Mouse (Mus musculus): ENCODE results near the gene Pip5k1c.

Pip5k1c gene

DNA sequence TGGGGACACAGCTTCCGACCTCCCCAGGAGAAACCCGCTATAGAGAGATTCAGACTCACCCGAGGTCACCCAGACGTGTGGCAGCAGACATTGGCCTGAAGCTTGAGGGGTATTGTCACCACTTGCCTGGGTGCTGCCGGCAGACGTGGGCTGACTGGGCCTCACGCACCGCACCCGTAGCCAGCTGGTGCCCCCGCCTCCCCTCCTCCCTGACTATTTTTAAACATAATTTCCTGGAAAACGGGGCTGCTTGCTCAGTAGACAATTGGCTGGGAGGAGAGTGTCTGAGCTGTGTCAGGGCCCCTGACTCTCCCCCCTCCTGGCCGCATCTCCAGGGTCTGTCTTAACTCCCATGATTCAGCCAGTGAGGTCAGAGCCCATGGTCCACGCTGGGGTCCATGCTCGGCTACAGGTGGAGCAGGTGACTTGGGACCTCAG, 10.0 kb downstream of the Pip5k1c start:
- DNase-seq (ENCODE audit: low read depth), result no peak

DNA sequence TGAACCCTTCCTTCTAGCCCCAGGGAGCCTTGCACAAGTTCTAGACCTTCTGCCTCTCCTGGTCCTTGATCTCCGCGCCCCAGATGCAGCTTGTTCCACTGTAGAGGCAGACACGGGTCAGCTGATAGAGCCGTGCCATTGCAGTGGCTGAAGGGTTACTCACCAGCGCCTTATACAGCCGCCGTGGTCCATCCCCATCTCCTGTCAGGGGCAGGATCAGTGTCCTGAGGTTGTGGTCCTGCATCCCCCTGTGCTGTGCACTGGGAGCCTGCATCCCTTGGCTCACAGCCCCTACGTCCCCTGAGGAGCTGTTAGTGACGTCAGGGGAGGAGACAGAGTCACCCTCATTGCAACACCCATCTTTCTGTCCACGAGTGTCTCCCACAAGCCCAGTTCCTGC, 10.5 kb downstream of the Pip5k1c start:
- DNase-seq (ENCODE audit: low read depth), result no peak

DNA sequence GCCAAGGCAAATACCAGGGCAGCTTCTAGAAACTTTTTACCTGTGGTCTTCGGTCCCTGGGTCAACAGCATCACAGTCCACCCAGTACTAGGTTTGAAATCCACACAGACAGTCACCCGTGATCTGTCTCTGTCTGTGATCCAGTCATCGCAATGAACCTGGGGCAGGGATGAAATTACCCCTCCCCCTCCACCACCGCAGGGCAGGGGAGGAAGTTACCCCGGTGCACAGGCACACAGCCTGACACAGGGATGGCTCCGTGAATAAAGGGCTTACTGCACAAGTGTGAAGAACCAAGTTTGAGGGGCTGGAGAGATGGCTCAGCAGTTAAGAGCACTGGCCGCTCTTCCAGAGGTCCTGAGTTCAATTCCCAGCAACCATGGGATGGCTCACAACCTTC, 11.0 kb downstream of the Pip5k1c start:
- peak; percentile 71 for DNase-seq (ENCODE audit: low read depth)

DNA sequence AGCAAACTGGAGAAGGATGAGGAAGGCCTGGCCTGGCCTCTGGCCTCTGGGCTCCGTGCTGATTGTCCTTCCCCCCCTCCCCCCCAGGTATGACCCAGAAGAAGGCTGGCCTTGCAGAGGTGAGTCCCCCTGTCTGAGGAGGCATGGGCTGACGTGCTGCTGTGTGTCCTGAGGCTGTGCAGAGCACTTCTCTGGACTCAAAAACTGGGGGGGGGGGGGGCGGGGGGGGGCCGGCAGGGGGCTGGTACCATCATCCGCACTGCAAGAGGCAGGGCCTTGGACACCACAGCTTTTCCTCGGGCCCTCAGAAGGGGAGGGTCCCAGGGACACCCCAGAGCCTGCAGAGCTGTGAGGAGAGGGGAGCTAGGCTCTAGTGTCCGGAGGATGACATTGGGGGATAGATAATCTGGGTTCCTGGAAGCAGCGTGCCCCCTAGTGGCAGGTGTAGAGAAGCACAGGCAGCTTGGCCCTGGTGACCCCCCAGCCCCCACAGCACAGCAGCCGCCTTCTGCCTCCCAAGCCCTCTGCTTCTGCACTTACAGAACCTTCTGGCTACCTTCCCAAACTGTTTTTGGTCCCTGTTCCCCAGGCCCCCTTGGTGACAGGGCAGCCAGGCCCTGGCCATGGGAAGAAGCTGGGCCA, 12.0 kb downstream of the Pip5k1c start:
- peak; percentile 83 for DNase-seq (ENCODE audit: low read depth)

DNA sequence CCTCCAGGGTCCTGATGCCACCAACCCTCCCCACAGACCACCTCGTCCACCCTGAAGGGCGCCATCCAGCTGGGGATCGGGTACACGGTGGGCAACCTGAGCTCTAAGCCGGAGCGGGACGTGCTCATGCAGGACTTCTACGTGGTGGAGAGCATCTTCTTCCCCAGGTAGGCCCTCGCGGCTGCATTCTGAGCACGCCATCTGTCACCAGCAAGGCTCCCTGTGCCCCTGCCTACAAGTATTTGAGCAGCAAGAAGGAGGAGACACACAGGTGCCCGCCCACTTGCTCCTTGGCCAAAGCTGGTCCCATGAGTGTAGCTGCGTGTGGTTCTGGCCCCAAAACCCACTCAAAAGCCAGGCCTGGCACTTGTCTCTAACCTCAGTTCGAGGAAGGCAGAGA, 12.9 kb downstream of the Pip5k1c start:
- DNase-seq (ENCODE audit: low read depth), result no peak

DNA sequence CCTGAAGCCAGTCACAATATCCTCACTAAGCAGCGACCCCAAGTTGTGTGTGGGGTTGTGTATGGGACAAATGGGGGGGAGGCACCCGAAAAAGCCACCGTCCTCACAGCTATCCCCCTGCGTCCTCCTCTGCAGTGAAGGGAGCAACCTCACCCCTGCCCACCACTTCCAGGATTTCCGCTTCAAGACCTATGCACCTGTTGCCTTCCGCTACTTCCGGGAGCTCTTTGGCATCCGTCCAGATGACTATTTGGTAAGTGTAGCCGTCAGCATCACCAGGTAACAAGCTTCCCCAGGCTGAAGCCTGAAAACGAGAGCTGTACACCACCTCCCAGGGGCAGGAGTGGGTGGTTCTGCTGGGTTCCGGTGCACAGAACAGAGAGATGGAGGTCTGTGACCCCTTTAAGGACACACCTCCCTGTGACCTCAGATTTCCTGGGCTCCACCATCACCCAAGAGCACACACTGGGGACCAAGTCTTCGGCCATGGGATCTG, 13.5 kb downstream of the Pip5k1c start:
- DNase-seq (ENCODE audit: low read depth), result no peak

DNA sequence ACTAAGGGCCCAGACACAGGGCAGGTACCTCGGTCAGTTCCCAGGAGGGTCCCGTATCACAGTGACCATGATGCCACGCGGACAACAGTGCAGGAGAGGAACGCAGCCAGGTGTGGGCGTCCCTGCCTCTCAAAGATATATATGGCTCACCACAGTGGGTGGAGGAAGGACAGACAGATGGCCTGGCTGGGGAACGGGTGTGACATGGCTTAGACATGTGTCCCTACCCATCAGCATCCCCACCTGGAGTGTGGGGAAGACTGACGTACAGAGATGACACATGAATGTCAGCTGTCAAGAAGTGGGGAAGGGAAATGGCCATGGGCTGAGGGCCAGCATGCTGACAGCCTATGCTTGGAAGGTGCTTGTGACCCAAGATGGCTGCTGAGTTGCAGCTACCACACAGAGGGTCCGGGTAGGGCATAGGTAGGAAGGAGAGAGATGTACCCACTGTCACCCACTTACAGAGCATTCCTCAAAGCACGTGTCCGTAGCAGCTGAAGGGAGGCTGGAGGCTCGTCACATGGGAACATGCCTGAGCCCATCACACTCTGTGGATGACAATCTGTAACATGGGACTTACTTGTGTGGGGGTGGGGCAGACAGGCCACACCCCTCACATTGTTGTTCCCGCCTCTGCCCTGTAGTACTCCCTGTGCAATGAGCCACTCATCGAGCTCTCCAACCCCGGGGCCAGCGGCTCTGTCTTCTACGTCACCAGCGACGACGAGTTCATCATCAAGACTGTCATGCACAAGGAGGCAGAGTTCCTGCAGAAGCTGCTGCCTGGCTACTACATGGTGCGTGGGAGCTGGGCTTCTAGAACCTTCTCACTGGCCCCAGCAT, 14.3 kb downstream of the Pip5k1c start:
- DNase-seq (ENCODE audit: low read depth), result no peak

DNA sequence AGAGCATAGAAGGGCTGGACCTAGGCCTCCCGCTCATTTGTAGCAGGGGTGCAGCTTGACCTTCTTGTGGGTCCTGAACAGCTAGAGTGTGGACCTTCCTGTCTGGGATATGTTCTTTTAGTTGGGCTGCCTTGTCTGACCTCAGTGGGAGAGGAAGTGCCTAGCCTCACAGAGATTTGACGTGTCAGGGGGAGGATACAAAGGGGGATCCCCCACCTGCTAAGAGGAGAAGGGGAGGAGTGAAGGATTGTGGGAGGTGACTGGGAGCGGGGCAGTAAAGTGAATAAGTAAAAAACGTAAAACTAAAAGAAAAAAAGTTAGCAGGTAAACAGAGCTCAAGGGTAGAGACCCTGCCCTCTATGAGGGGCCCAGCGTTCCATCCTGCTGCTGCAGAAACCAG, 16.8 kb downstream of the Pip5k1c start:
- no peak for DNase-seq (ENCODE audit: low read depth)

DNA sequence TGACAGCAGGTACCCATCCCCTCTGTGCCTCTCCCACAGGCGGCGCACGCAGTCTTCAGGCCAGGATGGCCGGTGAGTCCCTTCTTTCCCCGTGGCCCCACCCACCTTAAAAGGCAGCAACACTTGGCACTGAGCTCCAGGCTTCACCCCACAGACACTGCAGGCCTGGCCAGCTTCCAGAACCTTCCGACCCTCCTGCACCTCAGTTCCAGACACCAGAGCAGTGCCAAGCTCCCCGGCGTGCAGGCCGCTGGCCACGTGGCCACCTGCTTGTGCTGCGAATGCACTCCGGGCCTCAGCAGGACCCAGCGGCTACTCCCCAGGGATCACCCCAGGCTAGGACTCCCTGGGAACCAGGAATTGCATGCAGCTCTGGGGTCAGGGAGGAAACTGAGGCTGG, 20.8 kb downstream of the Pip5k1c start:
- DNase-seq (ENCODE audit: low read depth), result no peak

DNA sequence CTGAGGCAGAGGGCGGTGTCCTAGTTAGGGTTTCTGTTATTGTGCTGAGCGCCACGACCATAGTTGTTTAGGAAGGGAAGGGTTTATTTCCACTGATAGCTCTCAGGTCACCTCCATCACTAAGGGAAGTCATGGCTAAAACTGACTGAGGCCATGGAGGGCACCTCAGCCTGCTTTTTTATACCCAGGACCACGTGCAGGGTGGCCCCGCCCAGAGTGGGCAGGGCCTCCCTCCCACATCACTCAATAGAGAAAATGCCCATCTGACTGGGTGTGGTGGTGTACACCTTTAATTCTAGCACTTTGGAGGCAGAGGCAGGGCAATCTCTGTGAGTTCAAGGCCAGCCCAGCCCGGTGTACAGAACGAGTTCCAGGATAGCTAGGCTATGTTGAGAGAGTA, 21.4 kb downstream of the Pip5k1c start:
- no peak for DNase-seq (ENCODE audit: low read depth)

DNA sequence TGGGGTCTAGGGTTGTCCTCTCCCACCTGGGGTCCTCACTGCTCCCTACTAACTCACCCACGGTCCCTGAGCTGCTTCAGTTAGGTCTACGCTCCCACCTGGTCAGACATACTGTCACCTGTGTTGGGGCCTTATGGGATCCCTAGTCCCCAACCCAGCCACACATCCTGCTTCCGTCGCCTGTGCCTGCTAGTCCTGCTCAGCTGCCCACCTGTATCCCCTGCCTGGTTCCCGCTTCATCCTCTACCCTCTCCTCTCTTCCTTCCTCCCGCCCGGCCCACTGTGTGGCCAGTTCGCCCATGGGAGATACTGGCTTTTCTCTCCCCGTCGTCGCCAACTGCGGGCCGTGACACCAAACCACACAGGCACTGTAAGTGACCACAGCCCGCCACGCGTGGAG, 22.8 kb downstream of the Pip5k1c start:
- DNase-seq (ENCODE audit: low read depth), result no peak

DNA sequence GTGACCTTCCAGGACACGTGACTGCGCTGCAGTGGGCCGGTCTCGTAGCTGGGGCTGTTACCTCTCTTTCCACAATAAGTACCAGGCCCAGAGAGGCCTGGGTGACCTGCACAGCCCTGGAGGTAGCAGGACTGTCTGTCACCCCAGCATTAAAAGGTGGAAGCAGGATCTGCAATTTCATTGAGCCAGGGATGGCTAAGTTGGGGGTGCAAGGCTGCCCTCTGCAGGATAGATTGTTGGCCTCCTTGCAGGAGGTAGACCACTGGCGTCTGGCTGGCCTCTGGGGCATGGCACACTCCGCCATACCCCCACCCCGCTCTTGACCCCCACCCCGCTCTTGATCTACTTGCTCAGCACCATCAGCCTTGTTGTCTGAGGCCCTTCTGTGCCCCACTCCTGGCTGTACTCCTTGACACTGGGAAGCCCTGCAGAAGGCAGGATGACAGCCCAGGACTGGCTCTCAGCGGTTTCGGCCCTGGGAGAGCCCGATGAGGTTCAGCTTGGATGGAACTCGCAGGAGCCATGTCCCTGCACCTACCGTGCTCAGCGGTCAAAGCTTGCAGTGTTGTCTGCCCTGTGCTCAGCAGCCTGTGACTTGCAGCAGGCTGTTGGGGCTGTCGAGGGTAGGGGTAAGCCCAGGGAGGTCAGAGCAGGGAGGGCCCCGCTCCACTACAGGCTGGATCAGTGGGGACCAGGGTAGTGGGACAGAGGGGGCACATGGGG, 23.7 kb downstream of the Pip5k1c start:
- DNase-seq (ENCODE audit: low read depth), result no peak

DNA sequence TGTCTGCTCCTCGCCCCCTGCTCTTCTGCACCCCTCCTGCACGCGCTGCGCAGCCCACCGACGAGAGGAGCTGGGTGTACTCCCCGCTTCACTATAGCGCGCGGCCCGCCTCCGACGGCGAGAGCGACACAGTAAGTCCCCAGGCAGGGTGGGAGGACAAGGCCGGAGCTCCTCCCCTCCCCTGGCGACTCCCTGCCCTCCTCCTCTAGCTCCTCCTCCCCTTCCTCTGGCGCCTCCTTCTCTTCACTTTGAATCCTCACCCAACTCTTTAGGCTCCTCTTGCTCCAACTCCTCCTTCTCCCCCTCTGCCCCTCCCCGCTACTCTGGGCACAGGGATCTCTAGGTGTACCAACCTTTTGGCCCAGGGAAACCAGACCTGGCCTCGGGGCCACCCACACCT, 24.5 kb downstream of the Pip5k1c start:
- peak; percentile 47 for DNase-seq (ENCODE audit: low read depth)

DNA sequence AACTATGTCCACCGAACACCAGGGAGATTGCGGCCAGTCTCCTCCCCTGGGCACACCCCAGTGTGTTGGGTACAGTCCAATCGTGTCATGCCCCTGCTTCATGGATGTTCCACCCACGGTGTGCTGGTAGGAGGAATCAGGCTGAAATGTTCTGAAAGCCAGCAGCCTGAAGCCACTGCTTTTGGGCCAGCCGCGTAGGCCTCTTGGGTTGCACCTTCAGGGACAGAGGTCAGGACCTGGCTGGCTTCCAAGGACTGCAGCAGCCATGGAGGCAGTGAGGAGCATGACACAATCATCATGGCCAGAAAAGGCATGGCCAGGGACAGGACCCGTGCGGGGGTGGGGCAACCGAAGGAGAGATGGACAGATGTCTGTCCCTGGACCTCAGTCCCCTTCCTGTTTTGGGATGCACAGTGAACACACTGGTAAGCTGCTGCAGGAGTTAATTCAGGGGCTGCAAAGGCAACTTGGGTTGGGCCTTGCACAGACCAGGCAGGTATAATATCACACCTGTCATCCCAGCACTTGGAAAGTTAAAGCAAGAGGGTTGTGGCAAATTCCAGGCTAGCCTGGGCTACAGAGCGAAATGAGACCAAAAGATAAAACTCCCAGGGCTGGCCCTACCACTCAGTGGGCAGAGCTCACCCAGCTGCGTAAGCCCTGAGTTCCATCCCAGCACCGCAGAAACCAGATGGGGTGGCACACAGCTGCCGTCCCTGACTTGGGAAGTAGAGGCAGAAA, 26.0 kb downstream of the Pip5k1c start:
- DNase-seq (ENCODE audit: low read depth), result no peak

DNA sequence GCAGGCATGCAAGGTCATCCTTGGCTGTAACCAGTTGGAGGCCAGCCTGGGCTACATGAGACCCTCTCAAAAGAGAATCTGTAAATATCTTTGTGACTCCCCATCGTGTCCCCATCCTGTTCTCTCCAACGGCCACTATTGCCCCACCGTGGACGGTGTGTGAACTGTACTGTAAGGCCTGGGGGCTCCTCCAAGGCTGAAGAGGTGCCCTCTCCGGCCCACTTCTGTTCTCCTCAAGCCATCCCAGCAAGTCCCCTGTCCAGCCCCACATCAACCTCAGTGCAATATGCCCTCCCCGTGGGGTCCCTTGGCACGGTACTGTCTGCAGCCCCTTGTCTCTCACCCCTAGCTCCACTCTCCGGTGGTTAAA, 26.6 kb downstream of the Pip5k1c start:
- no peak for DNase-seq (ENCODE audit: low read depth)

DNA sequence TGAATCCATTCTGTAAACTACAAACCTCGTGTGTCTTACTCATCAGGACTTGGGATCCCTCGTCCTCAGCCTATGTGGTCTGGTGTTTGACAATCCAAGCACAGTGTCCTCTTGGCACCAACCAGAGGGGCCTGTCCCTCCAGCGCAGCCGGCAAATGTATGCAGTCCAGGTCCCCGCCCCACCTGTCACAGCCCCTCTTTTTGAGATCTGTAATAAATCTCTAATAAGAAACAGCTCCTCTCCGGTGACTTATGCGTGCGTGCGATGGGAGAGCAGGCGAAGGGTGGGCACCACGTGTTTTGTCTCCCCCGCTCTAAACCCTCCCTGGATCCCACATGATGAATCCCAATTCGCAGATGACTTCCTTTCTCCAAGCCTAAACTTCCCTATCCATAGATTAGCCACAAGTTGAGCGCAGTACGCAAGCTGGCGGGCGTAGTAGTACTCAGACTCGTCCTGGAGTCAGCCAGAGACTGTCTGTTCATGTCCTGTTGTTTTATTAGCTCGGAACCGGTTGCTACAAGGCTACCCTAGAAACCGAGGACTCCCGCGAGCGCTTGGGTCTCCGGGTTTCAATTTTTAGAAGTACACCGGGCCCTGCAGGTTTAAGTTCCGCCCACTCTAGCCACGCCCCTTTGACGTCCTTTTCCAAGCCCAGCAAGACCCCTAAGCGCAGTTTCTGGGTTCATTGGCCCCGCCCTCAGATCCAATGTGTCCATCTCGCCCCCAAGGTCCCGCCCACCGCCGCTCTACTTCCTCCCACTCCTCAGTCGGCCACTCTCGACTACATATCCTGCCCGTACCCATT, 27.2 kb downstream of the Pip5k1c start:
- DNase-seq (ENCODE audit: low read depth), result no peak

DNA sequence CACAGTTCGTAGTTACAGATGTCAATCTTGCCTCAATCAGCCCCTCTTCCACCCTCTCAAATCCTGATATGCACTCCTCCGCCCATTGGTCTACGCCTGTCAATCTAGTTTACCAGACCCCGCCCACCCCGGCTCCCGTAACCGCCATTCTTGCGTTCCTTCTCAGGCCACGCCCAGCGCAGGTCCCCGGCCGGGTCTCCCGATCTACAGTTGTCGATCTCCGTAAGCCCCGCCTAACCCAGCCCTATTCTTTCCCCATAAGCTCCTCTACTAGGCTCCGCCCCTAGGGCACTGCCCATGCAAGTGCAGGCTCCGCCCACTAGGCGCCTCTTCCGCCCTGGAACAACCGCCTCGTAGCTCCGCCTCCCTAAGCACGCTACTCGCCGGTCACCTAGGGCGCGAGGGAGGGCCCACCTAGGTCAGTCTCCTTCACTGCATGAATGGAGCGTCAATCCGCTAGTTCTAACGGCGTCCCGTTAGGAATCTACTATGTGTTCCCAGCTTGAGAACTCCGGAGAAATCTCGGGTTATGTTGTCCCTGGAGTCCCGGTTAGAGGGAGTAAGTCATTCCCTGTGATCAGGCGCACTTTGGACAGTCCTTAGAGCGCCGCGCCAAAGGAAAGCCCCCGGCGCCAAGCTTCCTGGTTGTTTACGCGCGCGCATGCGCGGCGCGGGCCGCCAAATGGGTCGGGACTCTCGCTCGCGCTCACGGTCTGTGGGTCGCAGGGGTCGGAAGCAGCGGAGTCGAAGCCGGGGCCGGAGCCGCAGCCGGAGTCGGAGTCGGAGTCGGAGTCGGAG, 28.0 kb downstream of the Pip5k1c start, which contains the start of gene Cactin:
TSS of gene Cactin (plus strand) at position 554 of the 798 bp plus-strand sequence.
- peak; percentile 100 for DNase-seq (ENCODE audit: low read depth)

DNA sequence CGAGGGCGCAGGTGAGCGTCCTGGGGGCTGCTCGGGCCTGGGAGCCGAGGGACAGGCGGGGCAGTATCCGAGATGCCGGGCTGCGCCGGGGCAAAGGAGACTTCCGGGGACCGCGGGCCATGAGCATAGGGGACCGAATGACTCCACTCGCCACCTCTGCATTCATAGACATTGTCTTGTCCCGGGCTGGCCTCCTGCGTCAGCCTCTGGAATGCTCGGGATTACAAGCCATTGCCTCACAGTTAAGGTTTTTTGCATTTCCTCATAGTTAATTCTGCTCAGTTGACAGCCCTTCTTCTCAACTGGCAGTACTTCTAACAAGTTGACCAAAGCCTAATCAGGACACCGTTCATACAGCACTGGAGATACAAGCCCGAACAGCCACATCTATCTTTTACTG, 28.7 kb downstream of the Pip5k1c start:
- DNase-seq (ENCODE audit: low read depth), result no peak

DNA sequence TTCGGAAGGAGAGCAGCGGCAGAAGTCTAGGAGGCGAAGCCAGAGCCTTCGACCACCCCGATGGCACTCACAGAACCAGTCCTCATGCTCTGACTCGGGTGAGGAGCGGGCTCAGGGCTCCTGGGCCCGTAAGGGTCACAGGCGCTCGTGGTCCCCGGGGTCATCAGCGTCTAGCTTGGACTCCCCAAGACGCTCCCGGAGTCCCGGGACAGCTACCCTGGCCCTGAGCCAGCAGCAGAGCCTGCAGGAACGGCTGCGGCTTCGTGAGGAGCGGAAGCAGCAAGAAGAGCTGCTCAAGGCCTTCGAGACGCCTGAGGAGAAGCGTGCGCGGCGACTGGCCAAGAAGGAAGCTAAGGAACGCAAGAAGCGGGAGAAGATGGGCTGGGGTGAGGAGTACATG, 29.7 kb downstream of the Pip5k1c start:
- DNase-seq (ENCODE audit: low read depth), result no peak

DNA sequence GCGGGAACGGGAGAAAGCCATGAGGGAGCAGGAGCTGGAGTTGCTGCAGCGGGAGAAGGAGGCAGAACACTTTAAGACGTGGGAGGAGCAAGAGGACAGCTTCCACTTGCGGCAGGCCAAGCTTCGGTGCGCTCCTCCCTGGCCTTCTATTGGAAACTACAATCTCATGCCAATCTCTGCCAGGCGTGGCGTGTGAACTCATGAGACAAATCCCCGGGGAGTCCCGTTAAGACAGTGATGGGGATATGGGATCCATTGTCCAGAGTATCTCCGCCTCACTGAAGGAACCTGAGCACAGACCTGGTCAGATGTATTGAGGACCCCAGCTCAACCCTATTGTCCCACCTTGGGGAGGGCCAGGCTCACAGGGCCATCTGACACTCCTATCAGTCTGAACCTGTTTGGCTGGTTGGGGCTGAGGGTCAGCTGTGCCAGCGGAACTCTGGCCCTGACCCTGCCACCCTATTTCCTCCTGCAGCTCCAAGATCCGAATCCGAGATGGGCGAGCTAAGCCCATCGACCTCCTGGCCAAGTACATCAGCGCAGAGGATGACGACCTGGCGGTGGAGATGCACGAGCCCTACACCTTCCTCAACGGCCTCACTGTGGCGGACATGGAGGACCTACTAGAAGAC, 30.5 kb downstream of the Pip5k1c start:
- DNase-seq (ENCODE audit: low read depth), result no peak
